Mouse (Mus musculus) spleen, adult 2 months (tissue): ENCODE measurements at regions not wholly inside any gene's neighbourhood (a gene's known extent, or its start where the extent isn't known, plus 50 kb on each side); places are given as distances from the start of the nearest gene placed in this dataset.

Source experiments
- DNase-seq, 2 experiments: peaks; one replicate each; pipeline versions ENCODE4 v3.0.0 to v3.0.0-alpha.2; 2012 to 2021; ENCODE audit warnings: low spot score in 2 of 2, low read depth in 1 of 2
- H3K27ac ChIP-seq: fragments of 200-500 bp; 2 replicates; pipeline ENCODE4 v1.5.1; 2012; ENCODE audit warnings: low read length, inconsistent platforms; ENCODE audit not compliant: insufficient read depth
- H3K27me3 ChIP-seq: fragments of 200-500 bp; 2 replicates; pipeline ENCODE4 v1.6.1; 2012; ENCODE audit warnings: mild to moderate bottlenecking, moderate library complexity, low read length, inconsistent platforms; ENCODE audit not compliant: control insufficient read depth, insufficient read depth
- H3K36me3 ChIP-seq: fragments of 200-500 bp; 2 replicates; pipeline ENCODE4 v1.6.1; 2012; ENCODE audit warnings: mild to moderate bottlenecking, low read length, inconsistent platforms; ENCODE audit not compliant: control insufficient read depth, insufficient read depth
- H3K4me1 ChIP-seq: fragments of 200-500 bp; 2 replicates; pipeline ENCODE4 v1.6.1; 2011; ENCODE audit warnings: inconsistent platforms; ENCODE audit not compliant: control insufficient read depth, insufficient read depth, insufficient read length
- H3K4me3 ChIP-seq: fragments of 200-500 bp; 2 replicates; pipeline ENCODE4 v1.5.1; 2011; ENCODE audit warnings: mild to moderate bottlenecking, inconsistent platforms; ENCODE audit not compliant: insufficient read depth, insufficient read length; ENCODE audit errors: extremely low read depth
- CTCF ChIP-seq: fragments of 200-500 bp; IDR thresholded peaks from 2 replicates; pipeline ENCODE4 v1.5.1; 2011; ENCODE audit warnings: mild to moderate bottlenecking, inconsistent platforms; ENCODE audit not compliant: insufficient read depth, insufficient read length, insufficient replicate concordance; ENCODE audit errors: extremely low read depth
- POLR2A ChIP-seq: fragments of 200-500 bp; IDR thresholded peaks from 2 replicates; pipeline ENCODE4 v1.6.1; 2011; ENCODE audit warnings: low read depth, low read length, inconsistent platforms
- WGBS: fragments of 180-500 bp; shearing (Covaris S2); methylation state at CpG from one replicate; pipeline ENCODE4 v1.1.7; 2018; 5-methylcytosine and 5-hydroxymethylcytosine counted together

DNA sequence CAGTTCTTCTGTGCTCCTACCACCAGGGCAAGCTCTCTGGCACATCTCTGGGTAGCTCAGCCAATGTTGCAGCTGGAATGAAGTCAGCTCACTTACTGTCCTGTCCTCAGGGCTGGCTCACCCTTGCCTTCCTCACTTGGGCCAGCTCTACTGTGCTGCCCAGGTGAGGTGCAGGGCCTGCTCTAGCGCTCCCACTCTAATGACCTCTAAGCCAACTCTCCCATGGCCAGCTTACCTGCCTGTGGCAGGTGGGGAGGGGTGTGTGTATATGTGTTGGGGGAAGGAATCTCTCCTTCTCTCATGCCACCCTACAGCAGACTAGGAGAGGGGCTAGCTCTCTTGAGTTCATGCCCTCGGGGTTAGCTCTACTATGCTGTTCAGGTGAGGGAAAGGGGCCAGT, 275.6 kb upstream of the Ptger4 start:
- TF ChIP-seq CTCF (no peak), POLR2A (no peak)
- H3K27ac ChIP-seq = no peak overlapping the region
- no peaks in the 10 kb centered on the region for H3K36me3 ChIP-seq
- H3K4me1 ChIP-seq = peaks cover 6% of the 10 kb centered on the region
- H3K4me3 ChIP-seq = no peak overlapping the region
- WGBS = 94% methylated on average over 2 of the region's 2 CpGs
- H3K27me3 ChIP-seq = no peaks in the 10 kb centered on the region
- DNase-seq = no peak

DNA sequence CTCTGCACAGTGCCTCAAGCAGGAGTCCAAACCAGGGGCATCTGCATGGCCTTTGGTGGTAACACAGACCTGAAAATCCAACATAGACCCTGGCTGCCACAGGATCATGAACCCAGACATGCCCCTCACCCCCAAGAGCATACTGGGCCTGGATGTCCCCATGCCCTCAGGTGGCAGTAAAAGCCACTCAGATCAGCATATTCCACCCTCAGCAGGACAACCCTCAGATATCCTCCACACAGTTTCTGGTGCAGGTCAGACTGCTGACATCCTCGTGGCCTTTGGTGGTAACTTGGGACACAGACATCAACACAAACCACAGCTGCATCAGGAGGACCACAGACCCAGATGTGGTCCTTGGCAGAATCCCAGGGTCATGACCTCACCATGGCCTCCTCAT, 276.0 kb upstream of the Ptger4 start:
- Histone ChIP-seq H3K4me3 (no peak overlapping the region), H3K27ac (no peak overlapping the region), H3K27me3 (no peaks in the 10 kb centered on the region), H3K36me3 (no peaks in the 10 kb centered on the region), H3K4me1 (peaks cover 5% of the 10 kb centered on the region; the same call in 1 of the 2 replicates)
- no peak for TF ChIP-seq POLR2A
- TF ChIP-seq CTCF = no peak
- whole genome bisulfite sequencing = 52% methylated on average over 1 of the region's 1 CpGs
- DNase-seq = no peak

DNA sequence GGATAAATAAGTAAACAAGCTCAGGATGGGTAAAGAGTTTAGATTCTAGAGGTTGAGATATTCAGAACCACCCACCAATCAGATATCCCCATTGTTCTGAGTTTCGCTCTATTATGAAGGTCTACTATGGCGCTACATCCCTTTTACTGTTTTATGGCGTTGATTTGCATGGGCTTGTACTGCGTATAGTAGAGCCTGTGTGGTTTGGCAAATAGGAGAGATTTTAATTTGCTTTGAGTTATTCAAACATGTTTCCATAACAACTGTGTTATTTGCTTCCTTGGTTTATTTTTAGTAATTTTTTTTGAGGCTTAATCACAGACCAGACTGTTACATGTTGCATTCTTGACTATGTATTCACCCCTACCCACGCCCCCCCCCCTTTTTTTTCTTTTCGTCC, 284.6 kb upstream of the Ptger4 start:
- no peaks in the 10 kb centered on the region for H3K4me1 ChIP-seq
- WGBS = 88% methylated on average over 6 of the region's 6 CpGs
- DNase-seq = no peak

DNA sequence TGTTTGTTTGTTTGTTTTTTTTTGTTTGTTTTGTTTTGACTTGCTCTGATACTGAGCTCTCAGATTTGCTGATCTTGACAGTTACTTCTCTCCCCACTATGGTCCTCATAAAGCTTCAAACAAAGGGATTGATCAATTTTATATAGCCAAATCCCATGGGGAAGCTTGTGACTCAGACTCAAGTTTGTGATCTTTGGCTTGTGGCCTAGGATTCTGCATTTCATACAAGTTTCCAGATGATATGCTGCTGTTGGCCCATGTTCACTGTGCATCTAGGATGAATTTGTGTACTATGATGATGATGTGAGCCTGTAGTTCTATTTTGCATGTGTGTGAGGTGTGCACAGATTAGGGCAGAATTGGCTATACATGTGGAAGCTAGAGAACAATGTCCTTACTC, 289.7 kb upstream of the Ptger4 start:
- TF ChIP-seq POLR2A = no peak
- no peak for TF ChIP-seq CTCF

More for the DNA sequence above, 284.6 kb upstream of the Ptger4 start:
- H3K4me3 ChIP-seq = no peak overlapping the region
- H3K27me3 ChIP-seq = no peaks in the 10 kb centered on the region
- TF ChIP-seq POLR2A (no peak), CTCF (no peak)
- no peaks in the 10 kb centered on the region for H3K36me3 ChIP-seq
- no peak overlapping the region for H3K27ac ChIP-seq

DNA sequence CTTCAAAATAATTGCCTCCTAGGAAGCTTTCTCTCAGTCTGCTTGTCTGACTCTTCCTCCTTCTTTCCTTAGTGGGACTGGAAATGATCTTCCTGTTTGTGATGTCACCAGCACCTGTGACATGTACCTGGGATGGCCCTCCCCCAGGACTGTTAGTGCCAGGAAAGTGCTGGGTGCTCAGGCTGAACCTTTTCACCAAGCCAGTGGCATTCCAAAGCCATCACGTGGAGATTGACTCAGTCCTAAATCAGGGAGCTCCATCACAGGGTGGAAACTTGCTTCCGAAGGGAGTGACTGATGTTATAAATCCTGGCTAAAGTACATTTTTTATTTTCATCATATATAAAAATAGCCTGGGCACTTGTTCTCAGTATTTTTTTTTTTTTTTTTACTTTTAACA, 293.4 kb upstream of the Ptger4 start:
- 89% methylated on average over 2 of the region's 2 CpGs for WGBS
- Histone ChIP-seq H3K36me3 (no peaks in the 10 kb centered on the region), H3K4me3 (no peak overlapping the region), H3K4me1 (no peaks in the 10 kb centered on the region), H3K27ac (no peak overlapping the region), H3K27me3 (no peaks in the 10 kb centered on the region)
- no peak for DNase-seq
- no peak for TF ChIP-seq POLR2A
- TF ChIP-seq CTCF = no peak

More for the DNA sequence above, 289.7 kb upstream of the Ptger4 start:
- Histone ChIP-seq H3K27me3 (no peaks in the 10 kb centered on the region), H3K4me3 (no peak overlapping the region), H3K27ac (no peak overlapping the region), H3K36me3 (no peaks in the 10 kb centered on the region), H3K4me1 (no peaks in the 10 kb centered on the region)
- DNase-seq = no peak

DNA sequence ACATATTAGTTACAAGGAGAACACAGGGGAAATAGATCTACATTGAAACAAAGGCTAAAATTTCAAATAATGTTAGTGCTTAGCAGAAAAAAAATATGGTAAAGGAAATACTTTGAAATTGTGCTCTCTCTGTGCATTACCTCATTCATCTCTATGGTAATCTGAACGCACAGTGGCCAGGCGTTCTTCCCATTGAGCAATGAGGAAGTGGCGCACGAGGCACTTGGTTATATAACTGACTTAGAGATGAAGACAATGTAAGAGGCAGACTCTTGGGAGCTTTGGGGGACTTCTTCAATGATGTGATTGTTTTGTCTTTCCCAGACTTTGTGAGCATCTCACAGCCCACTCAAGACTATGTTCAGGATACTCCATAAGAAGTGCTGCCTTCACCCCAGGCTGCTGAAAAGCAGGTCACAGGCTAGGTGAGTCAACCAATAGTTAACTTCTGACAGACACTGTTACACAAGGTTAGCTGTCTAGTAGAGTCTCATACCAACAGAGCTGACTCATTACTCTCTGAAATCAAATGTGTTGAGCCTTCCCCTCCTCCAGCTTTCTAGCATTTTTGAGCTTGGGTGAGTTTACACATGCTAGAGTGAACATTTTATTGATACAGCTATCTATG, 295.4 kb upstream of the Ptger4 start:
- no peaks in the 10 kb centered on the region for H3K4me1 ChIP-seq
- 26% methylated on average over 4 of the region's 4 CpGs for WGBS
- no peak for DNase-seq
- TF ChIP-seq POLR2A (no peak), CTCF (no peak)
- no peak overlapping the region for H3K4me3 ChIP-seq
- no peaks in the 10 kb centered on the region for H3K27me3 ChIP-seq
- no peaks in the 10 kb centered on the region for H3K36me3 ChIP-seq
- no peak overlapping the region for H3K27ac ChIP-seq

DNA sequence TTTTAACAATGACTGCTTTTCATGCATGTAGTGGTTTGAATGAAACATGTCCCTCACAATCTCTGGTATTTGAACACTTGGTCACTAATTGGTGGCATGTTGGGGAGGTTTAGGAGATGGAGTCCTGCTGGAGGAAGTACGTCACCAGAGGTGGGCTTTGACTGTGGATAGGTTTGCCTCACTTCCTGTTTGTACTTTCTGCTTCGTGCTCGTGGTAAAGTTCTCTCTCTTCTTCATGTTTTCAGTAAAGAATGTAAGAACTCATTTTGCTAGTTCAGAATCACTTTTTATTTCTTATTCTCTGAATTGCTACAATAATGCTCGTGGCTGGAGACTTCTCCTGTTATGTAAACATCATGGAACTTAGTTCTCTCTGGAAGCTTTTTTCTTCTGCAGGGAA, 310.5 kb upstream of the Ptger4 start:
- Histone ChIP-seq H3K36me3 (no peaks in the 10 kb centered on the region), H3K27me3 (no peaks in the 10 kb centered on the region), H3K4me1 (no peaks in the 10 kb centered on the region), H3K27ac (no peak overlapping the region), H3K4me3 (no peak overlapping the region)
- peak in 1 of 2 experiments; percentile 19 for DNase-seq
- 41% methylated on average over 4 of the region's 4 CpGs for WGBS
- no peak for TF ChIP-seq POLR2A
- TF ChIP-seq CTCF = no peak
